Mouse (Mus musculus): ENCODE measurements at regions not wholly inside any gene's neighbourhood (a gene's known extent, or its start where the extent isn't known, plus 50 kb on each side); places are given as distances from the start of the nearest gene placed in this dataset.

GRCm38 (mm10) chr1:22167621-22168181, 206.0 kb upstream of the Kcnq5 start:
- Histone ChIP-seq H3K9ac (replicated peaks; ENCODE audit: low read length, poor library complexity, severe bottlenecking) (no peak overlapping the region), H3K36me3 (ENCODE audit: insufficient read depth, low read length) (no peaks in the 10 kb centered on the region), H3K9me3 (ENCODE audit: low read length) (no peaks in the 10 kb centered on the region), H3K27me3 (ENCODE audit: insufficient read depth, low read length) (no peaks in the 10 kb centered on the region), H3K4me2 (ENCODE audit: low read depth, low read length, poor library complexity, severe bottlenecking) (no peak overlapping the region), H3K4me3 (ENCODE audit: low read depth, low read length) (no peak overlapping the region), H3K4me1 (ENCODE audit: insufficient read depth, low read length) (no peaks in the 10 kb centered on the region), H3K27ac (ENCODE audit: low read depth, low read length) (no peak overlapping the region)
- 82% methylated on average over 4 of the region's 4 CpGs for WGBS
- TF ChIP-seq CTCF (IDR thresholded peaks at IDR 0.05), result no peak
- peak; percentile 17 for DNase-seq (ENCODE audit: low spot score)
- no peak for ATAC-seq (ENCODE audit: low FRiP score)

- 67% methylated on average over 4 of the region's 4 CpGs for WGBS
- no peak overlapping the region for H3K4me3 ChIP-seq (ENCODE audit: low read depth, low read length)
- H3K27me3 ChIP-seq (ENCODE audit: insufficient read depth, low read length), result no peaks in the 10 kb centered on the region
- ATAC-seq (ENCODE audit: low FRiP score) (no peak), DNase-seq (ENCODE audit: low spot score) (no peak)
- H3K36me3 ChIP-seq (ENCODE audit: insufficient read depth, low read length), result no peaks in the 10 kb centered on the region
- no peak overlapping the region for H3K27ac ChIP-seq (ENCODE audit: low read depth, low read length)
- H3K9ac ChIP-seq (replicated peaks; ENCODE audit: low read length, poor library complexity, severe bottlenecking), result no peak overlapping the region
- H3K4me2 ChIP-seq (ENCODE audit: low read depth, low read length, poor library complexity, severe bottlenecking), result no peak overlapping the region
- H3K9me3 ChIP-seq (ENCODE audit: low read length), result no peaks in the 10 kb centered on the region
- TF ChIP-seq CTCF (IDR thresholded peaks at IDR 0.05), result no peak
- H3K4me1 ChIP-seq (ENCODE audit: insufficient read depth, low read length), result no peaks in the 10 kb centered on the region
Measured at GRCm38 (mm10) chr1:22136571-22137122, 174.9 kb upstream of the Kcnq5 start.

- no peak for ATAC-seq (ENCODE audit: low FRiP score)
- no peak for TF ChIP-seq CTCF (IDR thresholded peaks at IDR 0.05)
Measured at GRCm38 (mm10) chr1:22118266-22118772, 156.6 kb upstream of the Kcnq5 start.

GRCm38 (mm10) chr1:22116466-22116865, 154.7 kb upstream of the Kcnq5 start:
- H3K4me3 ChIP-seq (ENCODE audit: low read depth, low read length), result no peak overlapping the region
- ATAC-seq (ENCODE audit: low FRiP score) (no peak), DNase-seq (ENCODE audit: low spot score) (no peak)
- TF ChIP-seq CTCF (IDR thresholded peaks at IDR 0.05), result no peak
- no peaks in the 10 kb centered on the region for H3K4me1 ChIP-seq (ENCODE audit: insufficient read depth, low read length)
- H3K4me2 ChIP-seq (ENCODE audit: low read depth, low read length, poor library complexity, severe bottlenecking), result no peak overlapping the region
- 81% methylated on average over 1 of the region's 1 CpGs for WGBS
- H3K27me3 ChIP-seq (ENCODE audit: insufficient read depth, low read length), result no peaks in the 10 kb centered on the region
- no peaks in the 10 kb centered on the region for H3K36me3 ChIP-seq (ENCODE audit: insufficient read depth, low read length)
- H3K9me3 ChIP-seq (ENCODE audit: low read length), result no peaks in the 10 kb centered on the region
- H3K27ac ChIP-seq (ENCODE audit: low read depth, low read length), result no peak overlapping the region
- no peak overlapping the region for H3K9ac ChIP-seq (replicated peaks; ENCODE audit: low read length, poor library complexity, severe bottlenecking)

More at GRCm38 (mm10) chr1:22118266-22118772, 156.6 kb upstream of the Kcnq5 start:
- Histone ChIP-seq H3K4me3 (ENCODE audit: low read depth, low read length) (no peak overlapping the region), H3K36me3 (ENCODE audit: insufficient read depth, low read length) (no peaks in the 10 kb centered on the region), H3K27ac (ENCODE audit: low read depth, low read length) (no peak overlapping the region), H3K9me3 (ENCODE audit: low read length) (no peaks in the 10 kb centered on the region), H3K27me3 (ENCODE audit: insufficient read depth, low read length) (no peaks in the 10 kb centered on the region), H3K9ac (replicated peaks; ENCODE audit: low read length, poor library complexity, severe bottlenecking) (no peak overlapping the region), H3K4me1 (ENCODE audit: insufficient read depth, low read length) (no peaks in the 10 kb centered on the region), H3K4me2 (ENCODE audit: low read depth, low read length, poor library complexity, severe bottlenecking) (no peak overlapping the region)
- no peak for DNase-seq (ENCODE audit: low spot score)
- WGBS, result 63% methylated on average over 4 of the region's 4 CpGs

- no peak overlapping the region for H3K4me3 ChIP-seq (ENCODE audit: low read depth, low read length)
- ATAC-seq (ENCODE audit: low FRiP score), result no peak
- TF ChIP-seq CTCF (IDR thresholded peaks at IDR 0.05), result peak; percentile 39
- DNase-seq (ENCODE audit: low spot score), result peak; percentile 20
- H3K4me2 ChIP-seq (ENCODE audit: low read depth, low read length, poor library complexity, severe bottlenecking), result no peak overlapping the region
- no peak overlapping the region for H3K9ac ChIP-seq (replicated peaks; ENCODE audit: low read length, poor library complexity, severe bottlenecking)
- 40% methylated on average over 3 of the region's 3 CpGs for WGBS
- no peaks in the 10 kb centered on the region for H3K9me3 ChIP-seq (ENCODE audit: low read length)
- no peak overlapping the region for H3K27ac ChIP-seq (ENCODE audit: low read depth, low read length)
- no peaks in the 10 kb centered on the region for H3K36me3 ChIP-seq (ENCODE audit: insufficient read depth, low read length)
- H3K27me3 ChIP-seq (ENCODE audit: insufficient read depth, low read length), result no peaks in the 10 kb centered on the region
- no peaks in the 10 kb centered on the region for H3K4me1 ChIP-seq (ENCODE audit: insufficient read depth, low read length)
Measured at GRCm38 (mm10) chr1:22105496-22105895, 143.8 kb upstream of the Kcnq5 start.

GRCm38 (mm10) chr1:22071405-22072117, 109.8 kb upstream of the Kcnq5 start:
- TF ChIP-seq CTCF (IDR thresholded peaks at IDR 0.05), result no peak
- Histone ChIP-seq H3K4me3 (ENCODE audit: low read depth, low read length) (no peak overlapping the region), H3K9me3 (ENCODE audit: low read length) (no peaks in the 10 kb centered on the region), H3K4me1 (ENCODE audit: insufficient read depth, low read length) (no peaks in the 10 kb centered on the region), H3K9ac (replicated peaks; ENCODE audit: low read length, poor library complexity, severe bottlenecking) (no peak overlapping the region), H3K4me2 (ENCODE audit: low read depth, low read length, poor library complexity, severe bottlenecking) (no peak overlapping the region), H3K27ac (ENCODE audit: low read depth, low read length) (no peak overlapping the region), H3K36me3 (ENCODE audit: insufficient read depth, low read length) (no peaks in the 10 kb centered on the region), H3K27me3 (ENCODE audit: insufficient read depth, low read length) (no peaks in the 10 kb centered on the region)
- 74% methylated on average over 4 of the region's 4 CpGs for WGBS
- ATAC-seq (ENCODE audit: low FRiP score) (no peak), DNase-seq (ENCODE audit: low spot score) (peak; percentile 46)

Measured in midbrain, postnatal 0 days (tissue).